Mouse (Mus musculus) kidney, adult 18-20 months (tissue): ENCODE measurements around the gene Inpp4a.
A peak's percentile ranks its signal among the peaks of the same experiment; 100 is the strongest.

Experiments used
- DNase-seq: peaks from one replicate; pipeline ENCODE4 v3.0.0; 2021

Inpp4a gene

DNA sequence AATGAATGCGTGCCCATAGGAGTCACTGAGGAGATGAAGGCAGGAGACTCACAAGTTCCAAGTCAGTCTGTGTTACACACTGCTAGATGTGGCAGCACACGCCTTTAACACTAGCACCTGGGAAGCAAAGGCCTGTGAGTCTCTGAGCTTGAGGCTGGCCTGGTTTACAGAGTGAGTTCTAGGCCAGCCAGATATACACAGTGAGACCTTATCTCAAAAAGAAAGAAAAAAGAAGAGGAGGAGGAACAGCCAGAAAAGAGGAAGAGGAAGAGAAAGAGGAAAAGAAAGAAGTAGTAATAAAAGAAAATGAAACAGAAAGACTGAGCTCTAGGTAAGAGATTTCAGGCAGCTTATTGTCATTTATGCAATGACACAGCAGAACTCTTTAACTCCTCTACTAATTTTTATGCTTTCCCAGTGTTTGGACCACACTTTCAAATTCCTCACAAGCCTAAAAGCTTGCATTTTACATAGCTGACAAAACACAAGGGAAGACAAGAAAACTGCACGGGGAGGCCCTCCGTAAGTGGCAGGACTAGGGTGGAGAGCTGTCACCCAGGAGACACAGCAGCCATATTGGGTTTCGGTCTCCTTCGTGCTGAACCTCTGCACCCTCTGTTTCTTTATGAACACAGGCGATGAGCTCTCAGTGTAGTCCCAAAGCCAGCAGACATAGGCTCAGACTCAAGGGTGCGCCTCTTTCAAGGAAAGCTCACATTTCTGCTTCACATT lies 127.6 kb downstream of the Inpp4a start:
- DNase-seq = no peak

GRCm38 (mm10) chr1:37428911-37429310 lies 129.2 kb downstream of the Inpp4a start:
- DNase-seq = no peak

- peak; percentile 94 for DNase-seq
Measured at GRCm38 (mm10) chr1:37429366-37430296, 130.0 kb downstream of the Inpp4a start, which contains the start of the genes Coa5 and Unc50. Coa5 (minus strand) TSS chr1:37430103. Unc50 (plus strand) TSS chr1:37430139.

DNA sequence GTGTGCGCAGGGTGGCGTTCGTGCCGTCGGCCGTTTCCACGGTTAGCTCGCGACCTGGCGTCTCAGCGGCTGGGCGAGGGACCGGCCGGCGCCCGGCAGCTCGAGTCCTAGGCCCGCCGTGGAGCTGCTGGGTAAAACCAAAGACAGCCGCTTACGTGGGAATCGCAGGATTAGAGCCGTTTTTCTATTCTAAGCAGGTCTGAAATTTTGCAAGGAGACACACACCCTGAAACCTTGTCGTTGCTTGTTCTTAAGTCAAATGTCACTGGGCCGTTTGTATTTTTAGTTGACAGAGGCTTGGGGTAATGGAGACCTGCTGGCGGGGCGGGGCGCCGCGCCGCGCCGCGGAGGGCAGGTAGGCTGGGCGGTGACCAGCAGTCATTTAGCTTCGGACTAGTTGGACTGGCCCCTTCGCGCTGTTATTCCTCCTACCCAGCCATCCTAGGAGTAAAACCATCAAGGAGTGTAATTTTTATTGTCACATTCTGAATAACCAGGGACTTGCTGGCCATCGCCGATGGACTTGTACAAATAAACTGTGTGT lies 130.7 kb downstream of the Inpp4a start:
- no peak for DNase-seq

GRCm38 (mm10) chr1:37436419-37436818 lies 136.8 kb downstream of the Inpp4a start:
- no peak for DNase-seq

DNA sequence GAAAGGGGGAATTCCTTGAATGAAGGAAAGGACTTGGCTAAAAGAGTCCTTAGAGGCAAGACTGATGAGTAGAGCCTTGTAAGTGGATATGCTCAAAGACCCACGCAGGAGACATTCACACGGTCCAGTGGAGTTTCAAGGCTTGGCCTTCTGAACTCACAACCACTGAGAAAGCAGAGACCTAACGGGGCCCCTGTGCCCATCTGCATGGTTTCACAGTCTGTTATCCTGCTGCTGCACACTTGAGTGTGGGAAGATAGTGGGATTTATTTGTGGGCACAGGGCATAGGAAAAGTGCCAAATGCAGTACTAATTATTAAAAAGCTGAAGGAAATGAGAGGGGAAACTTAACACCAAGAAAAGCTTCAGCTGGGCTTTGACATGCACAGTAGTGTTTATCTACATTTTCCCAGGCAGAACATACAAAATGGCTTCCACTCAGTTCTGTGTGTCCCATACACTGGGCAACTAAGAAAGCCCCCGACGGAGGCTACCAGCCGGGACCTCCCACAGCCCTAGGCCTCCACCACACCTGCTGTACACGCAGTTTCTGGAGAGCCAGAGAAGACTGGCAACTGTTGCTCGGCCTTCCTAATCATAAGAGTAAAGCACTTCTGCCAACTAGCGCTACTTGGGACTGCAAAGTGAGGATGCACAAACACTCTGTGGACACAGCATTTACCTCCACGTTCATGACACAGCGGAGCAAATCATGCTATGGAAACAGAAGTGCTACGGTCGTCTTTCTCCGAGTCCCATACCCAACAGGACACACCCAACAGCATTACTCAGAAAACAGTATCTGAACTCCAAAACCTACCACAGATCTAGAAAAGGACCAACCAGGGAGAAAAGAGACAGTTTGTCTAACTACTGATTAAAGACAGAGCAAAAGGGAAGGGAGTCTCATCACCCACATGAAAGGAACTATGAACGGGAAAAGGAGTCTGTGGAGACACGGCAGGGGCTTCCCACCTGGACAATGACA lies 143.5 kb downstream of the Inpp4a start:
- DNase-seq = no peak

GRCm38 (mm10) chr1:37448361-37449095 lies 148.9 kb downstream of the Inpp4a start:
- DNase-seq = peak; percentile 61

DNA sequence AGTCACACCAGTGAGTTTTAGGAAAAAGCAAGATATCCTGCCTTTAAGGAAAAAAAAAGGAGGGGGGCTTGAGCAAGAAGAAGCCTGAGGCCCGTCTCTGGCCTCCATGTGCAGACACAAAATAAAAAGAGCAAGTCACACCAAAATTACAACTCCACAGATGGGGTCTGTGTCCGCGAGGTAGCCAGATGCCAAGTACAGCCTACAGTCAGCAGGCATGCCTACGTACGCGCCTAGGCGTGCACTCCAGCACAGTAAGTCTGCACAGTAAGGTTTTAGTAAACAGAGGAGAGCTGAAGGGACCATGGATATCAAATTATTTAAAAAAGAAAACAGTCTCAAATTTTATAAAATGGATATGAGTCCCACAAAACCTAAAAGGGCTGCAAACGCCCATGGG lies 151.6 kb downstream of the Inpp4a start:
- DNase-seq = no peak

- no peak for DNase-seq
Measured at GRCm38 (mm10) chr1:37457546-37457945, 157.9 kb downstream of the Inpp4a start.
